Mouse (Mus musculus) left cerebral cortex, adult 11 months (tissue): Measurements from ENCODE around the gene Il6ra.
A peak's percentile ranks its signal among the peaks of the same experiment; 100 is the strongest.
"Not testable (repeated sequence)": the region's sequence is repeated elsewhere in the genome, so short reads cannot be mapped to it uniquely, and the experiment has no call there.

Experiments
- DNase-seq: peaks from one replicate; pipeline ENCODE4 v3.0.0; 2022; ENCODE audit warnings: low spot score

Gene Il6ra

GRCm38 (mm10) chr3:89875021-89875420 is 38.0 kb downstream of the Il6ra start:
- no peak for DNase-seq

DNA sequence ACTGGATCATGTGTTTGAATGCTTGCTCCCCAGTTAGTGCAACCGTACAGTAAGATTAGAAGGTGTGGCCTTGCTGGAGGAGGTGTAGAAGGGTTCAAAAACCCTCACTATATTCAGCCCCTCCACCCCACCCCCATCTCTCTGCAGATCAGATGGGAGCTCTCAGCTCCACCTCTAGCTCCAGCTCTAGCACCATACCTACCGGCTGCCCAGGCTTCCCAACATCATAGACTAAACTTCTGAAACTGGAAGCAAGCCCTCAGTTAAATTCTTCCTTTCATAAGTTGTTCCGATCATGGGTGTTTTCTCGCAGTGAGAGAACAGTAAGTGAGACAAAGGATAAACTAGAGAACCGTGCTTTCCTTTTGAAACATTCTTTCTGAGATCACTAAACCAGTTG is 38.9 kb downstream of the Il6ra start:
- DNase-seq: no peak

GRCm38 (mm10) chr3:89872684-89873083 is 40.3 kb downstream of the Il6ra start:
- DNase-seq: no peak

DNA sequence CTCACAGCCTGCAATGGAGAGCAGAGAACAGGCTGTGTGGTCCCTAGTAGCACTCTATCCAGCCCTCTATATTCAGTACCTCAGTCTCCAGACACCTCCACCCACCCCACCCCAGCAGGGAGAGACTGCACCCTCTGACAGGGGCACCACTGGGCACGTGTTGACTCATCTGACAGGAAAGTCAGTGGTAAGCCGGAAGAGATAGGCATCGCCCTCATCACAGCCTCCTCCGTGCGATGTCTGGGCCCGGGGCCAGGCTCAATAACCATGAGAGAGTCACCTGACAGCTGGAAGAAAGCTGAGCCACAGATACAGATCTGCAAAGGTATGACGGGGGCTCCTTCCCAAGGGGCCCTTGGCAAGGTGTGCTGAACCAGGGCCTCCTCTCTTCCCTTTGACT is 40.8 kb downstream of the Il6ra start:
- DNase-seq: no peak

GRCm38 (mm10) chr3:89871339-89871914 is 41.6 kb downstream of the Il6ra start:
- no peak for DNase-seq

GRCm38 (mm10) chr3:89870472-89871271 is 42.3 kb downstream of the Il6ra start:
- DNase-seq: no peak

GRCm38 (mm10) chr3:89869556-89869955 is 43.4 kb downstream of the Il6ra start:
- no peak for DNase-seq

DNA sequence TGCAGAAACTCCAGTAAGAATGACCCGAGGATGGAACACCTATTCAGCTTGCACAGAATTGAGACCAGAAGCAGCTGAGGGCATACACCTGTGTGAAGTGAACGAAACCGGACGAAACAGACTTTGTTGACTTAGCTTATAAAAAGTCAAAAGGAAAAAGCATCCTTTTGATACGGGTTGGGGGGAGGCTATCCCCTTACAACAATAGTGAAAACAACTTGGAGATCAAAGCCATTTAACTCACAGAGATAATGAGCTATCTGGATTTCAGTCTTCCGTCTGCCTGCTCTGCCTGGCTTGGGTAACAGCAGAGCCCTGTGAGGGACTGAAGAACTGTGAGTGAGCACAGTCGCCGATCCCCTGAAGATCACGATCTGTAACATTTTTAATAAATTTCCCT is 44.0 kb downstream of the Il6ra start:
- no peak for DNase-seq

DNA sequence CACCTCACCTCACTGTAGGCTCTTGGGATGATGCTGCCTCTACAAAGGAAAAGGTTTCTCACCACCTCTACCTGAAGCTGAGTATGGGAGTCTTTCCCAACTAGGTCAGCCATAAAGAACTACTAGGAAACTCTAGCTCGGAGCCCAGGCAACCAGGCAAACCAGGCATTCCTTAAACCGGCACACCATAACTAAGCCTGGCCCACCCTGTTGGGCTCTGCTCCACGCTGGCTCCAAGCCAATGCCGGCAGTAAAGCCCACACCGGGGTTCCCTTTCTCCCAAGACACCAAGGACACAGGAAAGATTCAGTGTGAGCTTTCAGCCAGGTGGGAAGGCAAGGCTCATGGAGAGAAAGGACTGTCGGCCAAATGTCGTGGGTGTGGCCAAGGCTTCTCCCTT is 44.6 kb downstream of the Il6ra start:
- DNase-seq: no peak

GRCm38 (mm10) chr3:89867651-89868050 is 45.3 kb downstream of the Il6ra start:
- DNase-seq: no peak

DNA sequence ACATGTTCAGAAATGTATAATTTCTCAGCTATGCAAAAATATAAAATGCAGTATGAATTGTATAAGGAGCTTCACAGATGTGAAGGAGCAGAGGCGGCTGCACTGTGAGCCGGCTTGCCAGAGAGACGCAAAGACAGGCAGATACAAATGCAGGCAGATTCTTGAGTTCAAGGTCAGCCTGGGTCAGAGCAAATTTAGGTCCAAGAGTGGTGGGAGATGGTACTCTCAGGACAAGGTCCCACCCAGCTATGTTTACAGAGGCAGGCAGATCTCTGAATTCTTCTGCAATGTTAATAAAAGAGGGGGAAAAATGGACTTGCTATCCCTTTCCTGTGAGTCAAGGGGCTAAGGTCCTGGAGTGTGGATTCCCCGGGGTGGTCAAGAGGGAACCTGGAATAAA is 47.2 kb downstream of the Il6ra start:
- DNase-seq: no peak

GRCm38 (mm10) chr3:89865020-89865419 is 48.0 kb downstream of the Il6ra start:
- DNase-seq: no peak

- no peak for DNase-seq
Observed at GRCm38 (mm10) chr3:89863716-89864509, 49.1 kb downstream of the Il6ra start.

DNA sequence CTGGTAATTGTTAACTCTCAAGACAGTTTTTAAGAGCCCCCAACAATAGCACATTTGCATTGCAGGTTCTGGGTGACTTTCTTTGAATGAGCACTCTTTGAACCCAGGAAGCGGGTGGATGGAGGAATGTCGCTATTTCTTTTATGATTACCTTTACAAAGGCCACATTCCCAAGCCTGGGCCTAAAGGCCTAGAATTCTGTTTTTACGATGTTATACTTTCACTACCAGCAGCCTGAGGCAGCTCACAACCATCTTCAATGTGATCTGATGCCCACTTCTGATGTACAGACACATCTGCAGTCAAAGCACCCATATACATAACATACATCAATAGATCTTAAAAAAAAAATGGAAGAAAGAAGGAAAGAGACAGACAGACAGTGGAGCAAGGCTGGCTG is 49.7 kb downstream of the Il6ra start:
- DNase-seq: not testable (repeated sequence)

DNA sequence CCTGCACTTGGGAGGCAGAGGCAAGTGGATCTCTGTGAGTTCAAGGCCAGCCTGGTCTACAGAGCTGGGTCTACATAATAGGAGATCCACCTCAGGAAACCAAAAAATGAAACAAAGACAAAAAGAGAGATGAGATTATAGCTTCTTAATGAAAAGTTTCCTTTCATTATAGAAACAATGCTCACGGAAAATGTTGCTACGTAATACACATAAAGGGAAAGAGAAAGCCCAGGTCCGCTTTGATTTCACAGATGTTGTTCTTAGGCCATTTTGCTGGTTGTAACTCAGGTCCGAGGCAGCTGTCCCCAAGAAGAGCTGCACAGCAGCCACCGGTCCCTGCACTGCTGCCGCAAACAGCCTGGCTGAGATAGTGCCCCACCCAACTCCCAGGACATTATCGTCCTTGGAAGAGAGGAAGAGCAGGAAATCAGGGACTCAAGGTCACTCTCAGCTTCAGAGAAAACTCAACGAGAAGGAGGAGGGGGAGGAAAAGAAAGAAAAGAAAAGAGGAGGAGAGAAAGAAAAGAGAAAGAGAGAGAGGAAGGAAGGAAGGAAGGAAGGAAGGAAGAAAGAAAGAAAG is 50.7 kb downstream of the Il6ra start:
- DNase-seq: no peak

DNA sequence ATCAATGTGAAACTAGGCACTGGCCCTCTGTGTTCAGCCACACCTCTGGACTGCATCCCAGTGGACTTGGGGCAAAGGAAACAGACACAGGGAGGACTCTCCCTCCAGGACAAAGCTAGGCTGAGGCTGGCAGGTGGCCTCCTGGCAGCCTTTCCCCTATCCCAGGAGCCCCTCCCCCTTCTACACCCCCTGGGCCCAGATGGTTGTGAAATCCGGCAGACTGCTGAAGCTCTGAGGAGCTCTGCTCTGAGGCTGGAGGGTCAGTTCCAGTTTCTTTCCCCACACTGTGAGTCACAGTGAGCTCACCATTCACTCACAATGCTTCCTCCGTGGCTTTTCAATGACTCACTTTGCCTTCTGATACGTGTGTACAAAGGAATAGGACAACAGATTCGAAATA is 51.9 kb downstream of the Il6ra start:
- no peak for DNase-seq

DNA sequence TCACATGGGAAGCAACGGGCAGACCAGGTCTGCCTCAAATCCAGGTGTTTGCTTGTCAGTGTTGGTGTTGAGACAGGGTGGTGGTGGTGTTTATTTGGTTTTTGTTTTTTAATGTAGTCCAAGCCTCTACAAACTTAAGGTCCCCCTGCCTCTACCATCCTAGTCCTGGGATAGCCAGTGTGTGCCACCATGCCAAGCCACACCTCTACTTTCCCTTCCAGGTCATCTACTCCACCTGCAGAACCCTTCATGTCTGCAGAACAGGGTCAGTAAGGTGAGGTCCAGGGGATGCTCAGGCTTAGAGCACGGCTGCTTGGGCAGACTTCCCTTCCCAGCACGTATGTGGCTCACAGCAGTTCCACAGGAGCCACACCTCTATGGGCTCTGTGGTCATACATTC is 52.7 kb downstream of the Il6ra start:
- DNase-seq: no peak

GRCm38 (mm10) chr3:89859936-89860335 is 53.1 kb downstream of the Il6ra start:
- no peak for DNase-seq

DNA sequence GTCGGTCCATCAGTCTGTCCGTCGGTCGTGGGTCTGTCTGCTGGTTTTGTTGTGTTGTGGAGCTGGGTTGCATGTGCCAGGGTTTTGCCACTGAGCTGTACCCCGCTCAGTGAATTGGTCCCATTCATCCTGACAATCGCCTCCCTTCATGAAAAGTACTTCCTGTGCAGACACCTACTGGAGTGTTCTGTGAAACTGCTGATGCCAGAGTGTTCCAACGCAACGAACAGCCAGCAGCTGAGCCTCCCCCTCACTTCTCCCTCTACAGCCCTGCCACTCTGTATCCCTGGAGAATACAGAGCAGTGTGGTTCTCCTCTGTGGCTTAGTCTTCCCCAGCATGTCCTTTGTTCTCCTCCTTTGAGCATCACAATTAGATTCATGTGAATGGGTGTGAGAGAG is 54.1 kb downstream of the Il6ra start:
- DNase-seq: peak; percentile 65

GRCm38 (mm10) chr3:89858123-89858522 is 54.9 kb downstream of the Il6ra start:
- no peak for DNase-seq

GRCm38 (mm10) chr3:89857353-89857752 is 55.6 kb downstream of the Il6ra start:
- DNase-seq: no peak

DNA sequence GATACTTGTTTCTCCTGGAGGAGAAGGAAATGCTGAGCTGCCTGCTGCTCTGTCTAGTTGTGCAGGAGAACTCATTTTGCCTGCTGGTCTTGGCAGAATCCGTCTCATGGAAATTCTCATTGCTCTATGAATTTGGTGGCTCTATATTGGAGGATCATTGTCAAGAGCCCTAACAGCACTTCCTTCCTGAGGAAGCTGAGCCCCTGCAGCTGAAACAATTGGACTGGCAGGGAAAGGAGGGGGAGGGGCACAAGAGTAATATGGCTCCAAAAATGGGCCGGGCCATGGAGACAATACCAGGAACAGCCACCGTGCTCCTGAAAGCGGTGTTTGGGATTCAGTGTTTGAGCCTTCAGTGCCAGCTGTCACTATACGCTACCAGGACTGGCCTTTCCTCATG is 59.2 kb downstream of the Il6ra start:
- no peak for DNase-seq

DNA sequence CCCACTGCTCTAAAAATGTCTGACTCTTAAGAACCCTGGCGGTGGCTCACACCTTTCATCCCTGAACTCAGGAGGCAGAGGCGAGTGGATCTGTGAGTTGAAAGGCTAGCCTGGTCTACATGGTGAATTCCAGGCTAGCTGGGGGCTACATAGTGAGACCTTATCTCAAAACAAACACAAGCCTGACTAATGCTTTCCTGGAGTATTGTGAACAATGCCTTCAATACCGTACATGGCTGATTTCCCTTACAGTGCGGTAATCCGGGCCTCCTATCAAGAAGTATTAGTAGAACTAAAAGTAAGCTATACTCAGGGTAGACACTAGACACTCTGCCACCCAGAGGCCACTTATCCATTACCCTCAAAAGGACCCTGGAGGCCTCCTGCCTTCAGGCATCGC is 64.9 kb downstream of the Il6ra start:
- DNase-seq: no peak
